Mouse (Mus musculus) heart, embryonic 16.5 days (tissue): ENCODE results near the gene Cdc34. TPM values are rescaled to one million over a fixed set of nuclear protein-coding genes. Genes with fewer than 3 reads are reported as not detected.

Experiments used
- ATAC-seq: fragments of 200-750 bp; cut with Nextera tagmentation; replicated peaks from 2 replicates; pipeline ENCODE4 v1.8.0; 2017; ENCODE audit warnings: moderate number of reproducible peaks; ENCODE audit not compliant: insufficient read depth, low FRiP score; ENCODE audit errors: extremely low read depth
- H3K27ac ChIP-seq: fragments of 300-500 bp; sonication (generic); 2 replicates; pipeline ENCODE4 v1.5.1; 2014; ENCODE audit warnings: mild to moderate bottlenecking, low read length, control low read depth, moderate library complexity
- H3K27me3 ChIP-seq: fragments of 300-500 bp; sonication (generic); 2 replicates; pipeline ENCODE4 v1.6.1; 2014; ENCODE audit warnings: low read length, mixed read lengths; ENCODE audit not compliant: control insufficient read depth, insufficient read depth
- H3K36me3 ChIP-seq: fragments of 300-500 bp; sonication (generic); 2 replicates; pipeline ENCODE4 v1.6.1; 2014; ENCODE audit not compliant: control insufficient read depth, insufficient read depth
- H3K4me1 ChIP-seq: fragments of 300-500 bp; sonication (generic); 2 replicates; pipeline ENCODE4 v1.6.1; 2014; ENCODE audit warnings: low read length, mixed read lengths; ENCODE audit not compliant: control insufficient read depth, insufficient read depth
- H3K4me2 ChIP-seq: fragments of 300-500 bp; sonication (generic); 2 replicates; pipeline ENCODE4 v1.6.1; 2014; ENCODE audit warnings: low read depth, mild to moderate bottlenecking, control low read depth, low read length
- H3K4me3 ChIP-seq: fragments of 300-500 bp; sonication (generic); 2 replicates; pipeline ENCODE4 v1.5.1; 2014; ENCODE audit warnings: mild to moderate bottlenecking, control low read depth, low read length
- H3K9ac ChIP-seq: fragments of 300-500 bp; sonication (generic); 2 replicates; pipeline ENCODE4 v1.6.1; 2014; ENCODE audit warnings: low read length, control low read depth
- H3K9me3 ChIP-seq: fragments of 300-500 bp; sonication (generic); replicated peaks from 2 replicates; pipeline ENCODE4 v1.6.1; 2016; ENCODE audit warnings: low read length; ENCODE audit not compliant: control insufficient read depth
- WGBS: fragments of 180-500 bp; shearing (Covaris S2); extraction: QIAGEN DNeasy Blood & Tissue Kit; methylation state at CpG from one replicate; pipeline ENCODE4 v1.1.7; 2014; 5-methylcytosine and 5-hydroxymethylcytosine counted together
- polyA plus RNA-seq: library from polyadenylated mRNA; unstranded; fragments of >200 nt; fragmentation: Nextera tagmentation; extraction: Ambion mirVana; gene quantifications from 2 replicates; pipeline ENCODE4 v1.2.1, GENCODE M21; 2015

Cdc34 gene
- polyA plus RNA-seq, 1 experiment from 2014 or later = 101 TPM

GRCm38 (mm10) chr10:79729357-79729965 is 47.5 kb downstream of the Cdc34 start:
- H3K9me3 ChIP-seq = no peaks in the 10 kb centered on the region
- WGBS = 46% methylated on average over 13 of the region's 13 CpGs
- peak overlapping the region; percentile 2; the same call in 1 of the 2 replicates for H3K4me3 ChIP-seq
- ATAC-seq = peak; percentile 63; the same call in 1 of the 2 replicates
- H3K27ac ChIP-seq = no peak overlapping the region
- H3K4me1 ChIP-seq = peaks cover 3% of the 10 kb centered on the region; the same call in 1 of the 2 replicates
- no peak overlapping the region for H3K9ac ChIP-seq
- no peaks in the 10 kb centered on the region for H3K27me3 ChIP-seq
- H3K36me3 ChIP-seq = peaks cover 4% of the 10 kb centered on the region; the same call in 1 of the 2 replicates
- H3K4me2 ChIP-seq = no peak overlapping the region

DNA sequence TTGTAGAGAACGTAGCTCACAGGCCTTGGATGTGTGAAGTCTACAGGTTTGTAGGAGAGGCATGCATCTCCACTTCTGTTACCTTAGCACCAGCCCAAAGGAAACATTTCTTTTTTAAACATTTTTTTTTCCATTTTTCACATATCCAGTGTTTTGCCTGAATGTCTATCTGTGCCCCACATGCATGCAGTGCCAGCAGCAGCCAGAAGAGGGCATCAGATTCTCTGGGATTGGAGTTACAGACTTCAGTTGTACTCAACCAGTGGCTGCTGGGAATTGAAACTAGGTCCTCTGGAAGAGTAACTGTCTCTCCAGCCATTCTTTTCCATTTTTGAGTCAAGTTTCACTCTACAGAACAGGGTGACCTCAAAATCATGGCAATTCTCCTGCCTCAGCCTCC is 50.5 kb downstream of the Cdc34 start:
- 100% methylated on average over 1 of the region's 1 CpGs for whole genome bisulfite sequencing
- Histone ChIP-seq H3K4me2 (no peak overlapping the region), H3K4me1 (peaks cover 3% of the 10 kb centered on the region; the same call in 1 of the 2 replicates), H3K27me3 (peaks cover 7% of the 10 kb centered on the region), H3K4me3 (no peak overlapping the region), H3K36me3 (peaks cover 31% of the 10 kb centered on the region), H3K27ac (no peak overlapping the region), H3K9ac (no peak overlapping the region), H3K9me3 (peaks cover 17% of the 10 kb centered on the region)
- no peak for ATAC-seq

GRCm38 (mm10) chr10:79733847-79734246 is 51.9 kb downstream of the Cdc34 start:
- Histone ChIP-seq H3K27ac (no peak overlapping the region), H3K4me3 (no peak overlapping the region), H3K9ac (no peak overlapping the region), H3K27me3 (peaks cover 7% of the 10 kb centered on the region), H3K4me2 (no peak overlapping the region), H3K36me3 (peaks cover 45% of the 10 kb centered on the region), H3K4me1 (peaks cover 3% of the 10 kb centered on the region; the same call in 1 of the 2 replicates), H3K9me3 (peaks cover 29% of the 10 kb centered on the region)
- ATAC-seq = no peak
- 78% methylated on average over 15 of the region's 15 CpGs for WGBS

DNA sequence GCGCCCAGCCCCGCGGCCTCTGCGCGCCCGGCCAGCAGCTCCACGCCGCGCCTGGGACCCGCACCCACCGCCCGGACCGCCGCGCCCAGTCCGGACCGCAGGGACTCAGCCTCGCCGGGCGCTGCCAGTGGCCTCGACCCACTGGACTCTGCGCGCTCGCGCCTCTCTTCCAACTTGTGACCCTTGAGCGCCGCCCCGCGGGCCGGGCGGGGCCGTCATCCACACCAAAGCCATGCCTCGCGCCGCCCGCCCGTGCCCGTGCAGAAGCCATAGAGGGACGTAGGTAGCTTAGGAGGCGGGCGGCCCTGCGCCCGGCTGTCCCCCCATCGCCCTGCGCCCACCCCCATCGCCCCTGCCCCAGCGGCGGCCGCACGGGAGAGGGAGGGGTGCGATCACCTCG is 53.4 kb downstream of the Cdc34 start:
- no peak overlapping the region for H3K27ac ChIP-seq
- H3K9me3 ChIP-seq = peaks cover 44% of the 10 kb centered on the region
- no peak overlapping the region; the same call in 1 of the 2 replicates for H3K4me3 ChIP-seq
- WGBS = 29% methylated on average over 46 of the region's 52 CpGs
- no peak for ATAC-seq
- H3K4me1 ChIP-seq = no peaks in the 10 kb centered on the region
- peaks cover 7% of the 10 kb centered on the region for H3K27me3 ChIP-seq
- peaks cover 60% of the 10 kb centered on the region for H3K36me3 ChIP-seq
- peak overlapping the region; percentile 25; the same call in 1 of the 2 replicates for H3K4me2 ChIP-seq
- H3K9ac ChIP-seq = no peak overlapping the region

GRCm38 (mm10) chr10:79736706-79737105 is 54.7 kb downstream of the Cdc34 start:
- Histone ChIP-seq H3K4me3 (no peak overlapping the region), H3K27me3 (peaks cover 7% of the 10 kb centered on the region), H3K9me3 (peaks cover 46% of the 10 kb centered on the region), H3K36me3 (peaks cover 73% of the 10 kb centered on the region), H3K4me1 (no peaks in the 10 kb centered on the region), H3K9ac (no peak overlapping the region), H3K27ac (no peak overlapping the region), H3K4me2 (no peak overlapping the region)
- ATAC-seq = no peak
- 80% methylated on average over 14 of the region's 14 CpGs for WGBS

Other genes with a start within 250 kb of the Cdc34 start
- not detected in 2 replicates for gene Vmn2r83, start 213.5 kb upstream of the Cdc34 start, polyA plus RNA-seq
- gene Plpp2, start 148.4 kb upstream of the Cdc34 start, polyA plus RNA-seq = 6.7 and 9.8 TPM in 2 replicates
- 26.5 and 28.1 TPM in 2 replicates for gene Mier2, start 127.0 kb upstream of the Cdc34 start, polyA plus RNA-seq
- not detected in 2 replicates for gene Theg, start 94.9 kb upstream of the Cdc34 start, polyA plus RNA-seq
- gene C2cd4c, start 68.2 kb upstream of the Cdc34 start, polyA plus RNA-seq = 0.05 TPM in 1 of 2 replicates, not detected in the other
- gene Shc2, start 44.3 kb upstream of the Cdc34 start, polyA plus RNA-seq = 2.0 and 2.6 TPM in 2 replicates
- gene Odf3l2, start 36.5 kb upstream of the Cdc34 start, polyA plus RNA-seq = not detected in 2 replicates
- gene Madcam1, start 17.6 kb upstream of the Cdc34 start, polyA plus RNA-seq = 1.4 and 1.8 TPM in 2 replicates
- 45.5 and 47.0 TPM in 2 replicates for gene Tpgs1, start 12.8 kb upstream of the Cdc34 start, polyA plus RNA-seq
- gene Gzmm, start 6.8 kb downstream of the Cdc34 start, polyA plus RNA-seq = 1.1 and 1.3 TPM in 2 replicates
- gene Bsg, start 22.3 kb downstream of the Cdc34 start, polyA plus RNA-seq = 1,046 and 1,072 TPM in 2 replicates
- not detected in 2 replicates for gene Hcn2, start 34.4 kb downstream of the Cdc34 start, polyA plus RNA-seq
- gene Polrmt, start 64.4 kb downstream of the Cdc34 start, polyA plus RNA-seq = 36.1 and 36.3 TPM in 2 replicates
- 0.13 TPM in 1 of 2 replicates, not detected in the other for gene Fgf22, start 72.9 kb downstream of the Cdc34 start, polyA plus RNA-seq
- 56.0 and 57.4 TPM in 2 replicates for gene Rnf126, start 84.8 kb downstream of the Cdc34 start, polyA plus RNA-seq
- gene Fstl3, start 95.1 kb downstream of the Cdc34 start, polyA plus RNA-seq = 22.6 and 26.7 TPM in 2 replicates
- gene Prss57, start 108.8 kb downstream of the Cdc34 start, polyA plus RNA-seq = 2.9 and 7.9 TPM in 2 replicates
- 59.6 and 67.6 TPM in 2 replicates for gene Palm, start 111.4 kb downstream of the Cdc34 start, polyA plus RNA-seq
- gene Misp, start 138.8 kb downstream of the Cdc34 start, polyA plus RNA-seq = 1.8 and 1.9 TPM in 2 replicates
- gene Ptbp1, start 172.2 kb downstream of the Cdc34 start, polyA plus RNA-seq = 125 and 146 TPM in 2 replicates
- gene Prtn3, start 192.3 kb downstream of the Cdc34 start, polyA plus RNA-seq = 1.2 and 1.9 TPM in 2 replicates
- gene Plppr3, start 192.4 kb downstream of the Cdc34 start, polyA plus RNA-seq = 9.1 and 9.8 TPM in 2 replicates
- gene Elane, start 204.1 kb downstream of the Cdc34 start, polyA plus RNA-seq = 0.20 and 1.1 TPM in 2 replicates
- gene Cfd, start 208.7 kb downstream of the Cdc34 start, polyA plus RNA-seq = not detected in 2 replicates
- 44.9 and 45.2 TPM in 2 replicates for gene Med16, start 226.7 kb downstream of the Cdc34 start, polyA plus RNA-seq
- 2.4 and 13.2 TPM in 2 replicates for gene Gm26602, start 228.7 kb downstream of the Cdc34 start, polyA plus RNA-seq
- 0.49 and 0.64 TPM in 2 replicates for gene Kiss1r, start 234.8 kb downstream of the Cdc34 start, polyA plus RNA-seq
- 112 and 114 TPM in 2 replicates for gene R3hdm4, start 239.0 kb downstream of the Cdc34 start, polyA plus RNA-seq
- gene Arid3a, start 244.8 kb downstream of the Cdc34 start, polyA plus RNA-seq = 1.5 and 2.3 TPM in 2 replicates